Comparison of ENCODE assay signal across 9 mouse cellular contexts in genomic region chr3:101070796-101071235, GRCm38 (mm10). TPM values are rescaled to one million over a fixed set of nuclear protein-coding genes. Genes with fewer than 3 reads are reported as not detected.
DNase-seq lines count a peak whose midpoint lies in the region; ATAC-seq and TF ChIP-seq lines count a peak whose summit lies in the region.
"Had no signal": no experiment of that assay in that cellular context is flagged by ENCODE, and none has a peak within 500 bp of the region (broad histone marks: within the 10 kb centered on the region; RNA-seq: fewer than 3 reads in every experiment).

No protein-coding gene starts in this region.

- H3K4me1 ChIP-seq in intestine, embryonic 14.5 days (replicated peaks; ENCODE audit: control insufficient read depth, insufficient read depth, low read length): peaks cover 24% of the 10 kb centered on the region
- no peaks in the 10 kb centered on the region for H3K4me1 ChIP-seq in intestine, postnatal 0 days (replicated peaks; ENCODE audit: control insufficient read depth, insufficient read depth, low read length)
- peaks cover 75% of the 10 kb centered on the region for H3K4me1 ChIP-seq in heart, embryonic 12.5 days (replicated peaks)
- peaks cover 39% of the 10 kb centered on the region for H3K4me1 ChIP-seq in limb, embryonic 13.5 days
- peaks cover 6% of the 10 kb centered on the region; the same call in 1 of the 2 replicates for H3K4me1 ChIP-seq in stomach, postnatal 0 days (replicated peaks; ENCODE audit: control insufficient read depth, insufficient read depth)

- DNase-seq in intestine, embryonic 14.5 days (ENCODE audit: low spot score): no peak
- no peak for DNase-seq in stomach, postnatal 0 days (ENCODE audit: low spot score)
- DNase-seq in layer of hippocampus, adult 8-10 months (ENCODE audit: low spot score in 2 of 2): no peak
- DNase-seq in cerebellum, adult 9-11 months: no peak
- no peak for DNase-seq in kidney, adult 8-10 months

- 57% methylated on average over 6 of the region's 6 CpGs for WGBS in intestine, embryonic 14.5 days
- WGBS in intestine, postnatal 0 days: 64% methylated on average over 6 of the region's 6 CpGs
- WGBS in heart, embryonic 12.5 days: 16% methylated on average over 6 of the region's 6 CpGs
- WGBS in limb, embryonic 13.5 days: 58% methylated on average over 6 of the region's 6 CpGs
- 37% methylated on average over 6 of the region's 6 CpGs for WGBS in stomach, postnatal 0 days

- H3K9me3 ChIP-seq in intestine, embryonic 14.5 days (ENCODE audit: control insufficient read depth, low read length): no peaks in the 10 kb centered on the region
- no peaks in the 10 kb centered on the region for H3K9me3 ChIP-seq in intestine, postnatal 0 days (ENCODE audit: control insufficient read depth)
- no peaks in the 10 kb centered on the region for H3K9me3 ChIP-seq in heart, embryonic 12.5 days (replicated peaks)
- no peaks in the 10 kb centered on the region for H3K9me3 ChIP-seq in limb, embryonic 13.5 days
- H3K9me3 ChIP-seq in stomach, postnatal 0 days (ENCODE audit: control insufficient read depth, low read length): no peaks in the 10 kb centered on the region
- H3K9me3 ChIP-seq: neural tube, embryonic 12.5 days had no signal

- H3K27ac ChIP-seq in intestine, embryonic 14.5 days (ENCODE audit: low read depth): peak overlapping the region; percentile 57; the same call in 1 of the 2 replicates
- H3K27ac ChIP-seq in intestine, postnatal 0 days (ENCODE audit: low read depth, low read length): no peak overlapping the region
- H3K27ac ChIP-seq in heart, embryonic 12.5 days (ENCODE audit: poor library complexity, severe bottlenecking): peak overlapping the region; percentile 80
- H3K27ac ChIP-seq in limb, embryonic 13.5 days: no peak overlapping the region; the same call in 1 of the 2 replicates
- peak overlapping the region; percentile 59 for H3K27ac ChIP-seq in stomach, postnatal 0 days (replicated peaks)
- H3K27ac ChIP-seq: neural tube, embryonic 12.5 days had no signal

- H3K4me3 ChIP-seq in intestine, embryonic 14.5 days (ENCODE audit: low read depth, low read length): no peak overlapping the region
- no peak overlapping the region for H3K4me3 ChIP-seq in intestine, postnatal 0 days (ENCODE audit: low read depth, low read length)
- H3K4me3 ChIP-seq in heart, embryonic 12.5 days: no peak overlapping the region
- H3K4me3 ChIP-seq in limb, embryonic 13.5 days: no peak overlapping the region
- H3K4me3 ChIP-seq in stomach, postnatal 0 days (ENCODE audit: low read depth, low read length): no peak overlapping the region
- H3K4me3 ChIP-seq: neural tube, embryonic 12.5 days had no signal

- no peak overlapping the region for H3K4me2 ChIP-seq in intestine, embryonic 14.5 days (ENCODE audit: low read length)
- H3K4me2 ChIP-seq in intestine, postnatal 0 days (replicated peaks; ENCODE audit: low read depth): no peak overlapping the region
- peak overlapping the region; percentile 47 for H3K4me2 ChIP-seq in heart, embryonic 12.5 days
- H3K4me2 ChIP-seq in limb, embryonic 13.5 days (replicated peaks): no peak overlapping the region
- H3K4me2 ChIP-seq in stomach, postnatal 0 days (replicated peaks; ENCODE audit: low read depth): no peak overlapping the region
- H3K4me2 ChIP-seq: neural tube, embryonic 12.5 days had no signal

- H3K36me3 ChIP-seq in intestine, embryonic 14.5 days (ENCODE audit: control insufficient read depth, insufficient read depth, low read length): peaks cover 22% of the 10 kb centered on the region
- H3K36me3 ChIP-seq in intestine, postnatal 0 days (ENCODE audit: control insufficient read depth, insufficient read depth): peaks cover 15% of the 10 kb centered on the region; the same call in 1 of the 2 replicates
- peaks cover 11% of the 10 kb centered on the region for H3K36me3 ChIP-seq in heart, embryonic 12.5 days
- peaks cover 43% of the 10 kb centered on the region for H3K36me3 ChIP-seq in limb, embryonic 13.5 days
- H3K36me3 ChIP-seq in stomach, postnatal 0 days (ENCODE audit: control insufficient read depth, insufficient read depth, low read length): no peaks in the 10 kb centered on the region
- H3K36me3 ChIP-seq: neural tube, embryonic 12.5 days had no signal

- no peak for TF ChIP-seq EP300 in stomach, postnatal 0 days (optimal IDR thresholded peaks at IDR 0.05)

- H3K27me3 ChIP-seq in intestine, embryonic 14.5 days (replicated peaks; ENCODE audit: control insufficient read depth, insufficient read depth, low read length): no peaks in the 10 kb centered on the region
- H3K27me3 ChIP-seq in intestine, postnatal 0 days (replicated peaks; ENCODE audit: control insufficient read depth, insufficient read depth, low read length): no peaks in the 10 kb centered on the region
- no peaks in the 10 kb centered on the region for H3K27me3 ChIP-seq in heart, embryonic 12.5 days (replicated peaks)
- no peaks in the 10 kb centered on the region for H3K27me3 ChIP-seq in limb, embryonic 13.5 days
- no peaks in the 10 kb centered on the region for H3K27me3 ChIP-seq in stomach, postnatal 0 days (ENCODE audit: control insufficient read depth, insufficient read depth, low read length)
- H3K27me3 ChIP-seq: neural tube, embryonic 12.5 days had no signal

- ATAC-seq in intestine, embryonic 14.5 days (replicated peaks; ENCODE audit: low FRiP score, low TSS enrichment, low read depth): no peak
- ATAC-seq in intestine, postnatal 0 days: no peak
- peak; percentile 80 for ATAC-seq in heart, embryonic 12.5 days (ENCODE audit: insufficient number of reproducible peaks, low FRiP score)
- ATAC-seq in limb, embryonic 13.5 days (ENCODE audit: low FRiP score, low read depth): peak; percentile 64
- peak; percentile 24; the same call in 1 of the 2 replicates for ATAC-seq in stomach, postnatal 0 days (ENCODE audit: low FRiP score, low TSS enrichment)

- TF ChIP-seq CTCF in intestine, postnatal 0 days (IDR thresholded peaks at IDR 0.05; ENCODE audit: low read depth): no peak
- TF ChIP-seq CTCF in stomach, postnatal 0 days (IDR thresholded peaks at IDR 0.05; ENCODE audit: low read depth): no peak

- H3K9ac ChIP-seq in intestine, embryonic 14.5 days (ENCODE audit: low read length): no peak overlapping the region
- H3K9ac ChIP-seq in intestine, postnatal 0 days (ENCODE audit: low read depth, low read length): no peak overlapping the region
- H3K9ac ChIP-seq in heart, embryonic 12.5 days: no peak overlapping the region
- H3K9ac ChIP-seq in limb, embryonic 13.5 days: no peak overlapping the region
- no peak overlapping the region for H3K9ac ChIP-seq in stomach, postnatal 0 days (ENCODE audit: low read length)
- H3K9ac ChIP-seq: neural tube, embryonic 12.5 days had no signal

RNA-seq across cellular contexts. Expression of gene Ptgfrn, which starts 39.3 kb away (rescaled TPM):
- 8.4 and 8.8 TPM in 2 replicates for polyA plus RNA-seq in intestine, embryonic 14.5 days (2014; fragmentation: Nextera tagmentation; extraction: Ambion mirVana)
- polyA plus RNA-seq in intestine, postnatal 0 days (2015; fragmentation: Nextera tagmentation; extraction: Ambion mirVana): 5.6 and 6.1 TPM in 2 replicates
- polyA plus RNA-seq in heart, embryonic 12.5 days (2016; fragmentation: Nextera tagmentation; extraction: Ambion mirVana): 6.8 and 7.3 TPM in 2 replicates
- polyA plus RNA-seq in limb, embryonic 13.5 days (2015; fragmentation: Nextera tagmentation; extraction: Ambion mirVana): 6.6 and 6.7 TPM in 2 replicates
- 5.3 and 5.8 TPM in 2 replicates for polyA plus RNA-seq in stomach, postnatal 0 days (2015; fragmentation: Nextera tagmentation; extraction: Ambion mirVana)
- total RNA-seq in layer of hippocampus, adult 8-10 months (2022): 10 to 100 TPM; 10.8 to 14.7 (median 12.3) TPM

RNA-seq across cellular contexts. Expression of gene Cd101, which starts 41.5 kb away (rescaled TPM):
- polyA plus RNA-seq in intestine, embryonic 14.5 days (2014; fragmentation: Nextera tagmentation; extraction: Ambion mirVana): 0.11 and 0.12 TPM in 2 replicates
- 1.0 and 1.1 TPM in 2 replicates for polyA plus RNA-seq in intestine, postnatal 0 days (2015; fragmentation: Nextera tagmentation; extraction: Ambion mirVana)
- 0.27 and 0.46 TPM in 2 replicates for polyA plus RNA-seq in heart, embryonic 12.5 days (2016; fragmentation: Nextera tagmentation; extraction: Ambion mirVana)
- polyA plus RNA-seq in limb, embryonic 13.5 days (2015; fragmentation: Nextera tagmentation; extraction: Ambion mirVana): 0.11 TPM in 1 of 2 replicates, not detected in the other
- polyA plus RNA-seq in stomach, postnatal 0 days (2015; fragmentation: Nextera tagmentation; extraction: Ambion mirVana): 0.06 and 0.11 TPM in 2 replicates
- 1 to 10 TPM in 1 of 4 experiments, under 1 TPM in 3; 0.14 to 1.1 (median 0.64) TPM for total RNA-seq in layer of hippocampus, adult 8-10 months (2022)

Comparison
In these comparisons a context has a peak if more than half of its experiments do, and no peak if none do; other contexts are left out.
1. H3K27ac ChIP-seq: peak in intestine, embryonic 14.5 days (single experiment), heart, embryonic 12.5 days (single experiment) and stomach, postnatal 0 days (single experiment); none in intestine, postnatal 0 days (single experiment) and limb, embryonic 13.5 days (single experiment).
2. ATAC-seq: peak in heart, embryonic 12.5 days (single experiment), limb, embryonic 13.5 days (single experiment) and stomach, postnatal 0 days (single experiment); none in intestine, embryonic 14.5 days (single experiment) and intestine, postnatal 0 days (single experiment).